Mouse (Mus musculus): Measurements from ENCODE around the gene Fancc.

- TF ChIP-seq CTCF (IDR thresholded peaks at IDR 0.05; ENCODE audit: low read depth, low read length) (no peak), POLR2A (IDR thresholded peaks at IDR 0.05; ENCODE audit: extremely low read depth, insufficient read depth, low read length) (no peak)
Measured at GRCm38 (mm10) chr13:63245218-63245617, 251.9 kb downstream of the Fancc start.
